Mouse (Mus musculus) heart, postnatal 0 days (tissue): ENCODE measurements around the gene Ube2g2.

Experiments used
- CTCF ChIP-seq: IDR thresholded peaks from 2 replicates; pipeline ENCODE4 v1.5.1; 2016; ENCODE audit warnings: antibody characterized with exemption, control low read depth, low read depth
- EP300 ChIP-seq: IDR thresholded peaks from 2 replicates; pipeline ENCODE4 v1.6.1; 2016; ENCODE audit warnings: antibody characterized with exemption, low read depth

DNA sequence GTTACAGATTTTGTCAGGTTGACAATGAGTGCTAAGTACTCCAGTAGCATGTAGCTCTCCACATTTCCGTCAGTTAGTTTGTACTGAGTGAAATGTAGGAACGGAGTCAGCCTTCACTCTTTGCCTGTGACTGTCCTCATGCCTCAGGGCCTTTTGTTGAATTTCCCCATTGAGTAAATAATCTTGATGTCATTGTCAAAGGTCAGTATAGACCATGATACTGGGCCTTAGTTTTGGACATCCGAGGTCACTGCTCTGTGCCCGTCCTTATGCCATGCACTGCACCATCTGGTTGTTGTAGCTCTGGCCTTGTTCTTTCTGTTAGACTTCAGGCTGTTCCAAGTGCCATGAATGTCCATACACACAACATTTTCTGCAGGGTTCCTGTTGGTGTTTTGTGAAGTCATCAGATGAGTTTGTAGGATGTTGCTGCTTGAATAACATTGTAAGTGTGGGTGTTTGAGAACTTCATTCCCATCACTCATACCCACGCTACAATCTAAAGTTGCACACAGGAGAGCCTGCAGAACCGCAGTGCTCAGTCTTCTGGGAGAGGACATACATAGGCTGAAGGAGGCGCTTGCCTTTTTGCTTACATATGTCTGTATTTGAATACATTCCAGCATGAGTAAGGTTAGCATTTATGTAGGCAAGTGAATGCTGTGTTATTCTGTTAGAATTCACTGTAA is 14.3 kb downstream of the Ube2g2 start:
- TF ChIP-seq EP300 (no peak), CTCF (no peak)
